Mouse (Mus musculus) lung, embryonic 14.5 days (tissue): ENCODE results near the gene Treml4. TPM values are rescaled to one million over a fixed set of nuclear protein-coding genes. Genes with fewer than 3 reads are reported as not detected.

Source experiments
- ATAC-seq: fragments of 200-750 bp; cut with Nextera tagmentation; 2 replicates; pipeline ENCODE4 v1.8.0; 2017; ENCODE audit warnings: mild to moderate bottlenecking, moderate TSS enrichment, moderate library complexity; ENCODE audit not compliant: insufficient read depth
- DNase-seq: peaks from one replicate; pipeline ENCODE4 v3.0.0-alpha.2; 2015
- H3K27ac ChIP-seq: fragments of 300-500 bp; sonication (generic); 2 replicates; pipeline ENCODE4 v1.5.1; 2014; ENCODE audit warnings: low read depth, mild to moderate bottlenecking, moderate library complexity
- H3K27me3 ChIP-seq: fragments of 300-500 bp; sonication (generic); 2 replicates; pipeline ENCODE4 v1.6.1; 2014; ENCODE audit warnings: low read length, control low read depth; ENCODE audit not compliant: insufficient read depth
- H3K36me3 ChIP-seq: fragments of 300-500 bp; sonication (generic); 2 replicates; pipeline ENCODE4 v1.6.1; 2014; ENCODE audit warnings: control low read depth; ENCODE audit not compliant: insufficient read depth
- H3K4me1 ChIP-seq: fragments of 300-500 bp; sonication (generic); 2 replicates; pipeline ENCODE4 v1.6.1; 2014; ENCODE audit warnings: antibody characterized with exemption, control low read depth; ENCODE audit not compliant: insufficient read depth
- H3K4me2 ChIP-seq: fragments of 300-500 bp; sonication (generic); 2 replicates; pipeline ENCODE4 v1.6.1; 2014; ENCODE audit warnings: mild to moderate bottlenecking
- H3K4me3 ChIP-seq: fragments of 300-500 bp; sonication (generic); 2 replicates; pipeline ENCODE4 v1.5.1; 2014; ENCODE audit warnings: low read depth, low read length
- H3K9ac ChIP-seq: fragments of 300-500 bp; sonication (generic); 2 replicates; pipeline ENCODE4 v1.6.1; 2014
- H3K9me3 ChIP-seq: fragments of 300-500 bp; sonication (generic); 2 replicates; pipeline ENCODE4 v1.6.1; 2016; ENCODE audit warnings: low read depth, low read length, control low read depth
- CTCF ChIP-seq: IDR thresholded peaks from 2 replicates; pipeline ENCODE4 v1.5.1; 2016; ENCODE audit warnings: antibody characterized with exemption, low read depth
- WGBS: fragments of 180-500 bp; shearing (Covaris S2); extraction: QIAGEN DNeasy Blood & Tissue Kit; methylation state at CpG from one replicate; pipeline ENCODE4 v1.1.7; 2014; 5-methylcytosine and 5-hydroxymethylcytosine counted together
- polyA plus RNA-seq: library from polyadenylated mRNA; unstranded; fragments of >200 nt; fragmentation: Nextera tagmentation; extraction: Ambion mirVana; gene quantifications from 2 replicates; pipeline ENCODE4 v1.2.1, GENCODE M21; 2014

Gene Treml4
- polyA plus RNA-seq, result 0.13 TPM in 1 of 2 replicates, not detected in the other

DNA sequence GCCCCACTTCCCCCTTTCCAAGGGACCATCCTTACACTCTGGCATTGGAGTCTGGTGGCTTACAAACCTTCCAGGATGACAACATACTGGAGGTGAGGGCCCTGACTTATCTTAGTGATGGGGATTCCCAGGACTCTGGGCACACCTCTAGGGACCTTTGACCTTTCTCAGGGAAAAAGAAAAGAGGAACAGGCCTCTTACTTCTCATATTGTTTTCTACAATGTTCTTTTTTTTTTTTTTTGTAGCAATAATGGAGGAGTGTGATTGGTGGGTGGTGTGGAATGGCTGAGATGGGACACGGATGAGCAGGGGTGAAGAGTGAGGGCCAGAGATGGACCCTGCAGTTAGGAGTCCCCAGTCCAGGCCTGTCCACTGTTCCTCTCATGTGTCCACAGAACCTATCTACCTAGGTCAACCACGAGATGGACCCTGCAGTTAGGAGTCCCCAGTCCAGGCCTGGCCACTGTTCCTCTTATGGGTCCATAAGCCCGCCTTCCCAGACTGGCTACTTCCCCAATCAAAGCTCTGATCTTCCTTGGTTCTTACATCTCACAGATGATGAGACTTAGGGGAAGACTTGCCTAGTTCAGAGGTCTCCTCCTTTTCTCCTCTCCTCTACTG, at the start of gene Treml4:
Gene Treml4, plus strand, starts transcription at position 555 of the 622 bp plus-strand sequence.
- H3K9me3 ChIP-seq, result no peaks in the 10 kb centered on the region
- H3K4me1 ChIP-seq, result no peaks in the 10 kb centered on the region
- H3K4me2 ChIP-seq, result no peak within 1 kb of the TSS
- TF ChIP-seq CTCF, result no peak
- ATAC-seq (no peak), DNase-seq (no peak)
- no peak within 1 kb of the TSS for H3K9ac ChIP-seq
- WGBS, result 86% methylated on average over 3 of the region's 3 CpGs
- no peak within 1 kb of the TSS for H3K27ac ChIP-seq
- H3K4me3 ChIP-seq, result no peak within 1 kb of the TSS
- no peaks in the 10 kb centered on the region for H3K27me3 ChIP-seq
- no peaks in the 10 kb centered on the region for H3K36me3 ChIP-seq

GRCm38 (mm10) chr17:48215429-48215828, 48.7 kb upstream of the Treml4 start:
- no peak overlapping the region for H3K9ac ChIP-seq
- DNase-seq, result no peak
- no peak overlapping the region for H3K4me3 ChIP-seq
- H3K4me1 ChIP-seq, result no peaks in the 10 kb centered on the region
- no peaks in the 10 kb centered on the region for H3K9me3 ChIP-seq
- no peak for TF ChIP-seq CTCF
- no peak overlapping the region for H3K4me2 ChIP-seq
- H3K27me3 ChIP-seq, result no peaks in the 10 kb centered on the region
- H3K27ac ChIP-seq, result no peak overlapping the region
- ATAC-seq, result no peak
- no peaks in the 10 kb centered on the region for H3K36me3 ChIP-seq
- 74% methylated on average over 1 of the region's 1 CpGs for WGBS

DNA sequence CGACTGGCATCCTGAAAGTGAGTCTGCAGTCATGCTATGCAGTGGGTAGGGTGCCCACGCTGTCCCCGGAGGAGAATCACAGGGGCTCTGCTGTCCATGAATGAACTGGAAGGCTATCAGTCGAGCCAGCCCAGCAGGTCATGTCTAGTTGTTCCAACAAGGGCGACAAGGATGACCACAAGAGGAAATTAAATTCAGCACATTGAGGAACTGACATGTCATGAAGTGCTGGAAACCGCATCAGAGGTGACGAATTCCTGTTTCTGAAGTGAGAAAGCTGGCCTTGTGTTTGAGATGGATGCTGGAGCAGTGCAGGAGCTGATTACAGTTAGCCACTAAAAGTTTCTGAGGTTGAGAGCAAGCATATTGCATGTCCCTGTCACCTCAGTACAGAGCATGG, 33.4 kb upstream of the Treml4 start:
- Histone ChIP-seq H3K27me3 (no peaks in the 10 kb centered on the region), H3K9ac (no peak overlapping the region), H3K9me3 (no peaks in the 10 kb centered on the region), H3K27ac (no peak overlapping the region), H3K36me3 (no peaks in the 10 kb centered on the region), H3K4me1 (no peaks in the 10 kb centered on the region), H3K4me2 (no peak overlapping the region), H3K4me3 (no peak overlapping the region)
- no peak for ATAC-seq
- TF ChIP-seq CTCF, result no peak
- WGBS, result 73% methylated on average over 7 of the region's 7 CpGs
- no peak for DNase-seq

DNA sequence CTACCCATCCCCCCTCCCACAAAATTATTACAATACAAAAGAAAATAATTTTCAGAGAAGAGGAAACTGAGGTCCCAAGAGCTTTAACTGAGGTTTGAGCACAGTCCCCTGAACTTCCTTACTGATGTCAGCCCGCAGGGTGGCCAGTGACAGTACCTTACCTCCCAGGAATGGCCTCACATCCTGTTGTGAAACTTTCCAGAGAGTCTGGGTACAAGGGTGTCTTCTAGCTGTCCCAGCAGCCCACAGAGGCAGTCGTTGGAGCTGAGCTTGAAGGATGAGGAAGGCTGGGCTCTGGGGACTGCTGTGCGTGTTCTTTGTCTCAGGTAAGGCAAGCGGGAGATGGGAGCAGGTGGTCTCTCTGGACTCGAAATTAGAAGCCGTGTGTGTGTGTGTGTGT, 31.6 kb upstream of the Treml4 start, which contains the start of gene Trem1:
Gene Trem1, plus strand, starts transcription at position 251 of the 400 bp plus-strand sequence.
- H3K36me3 ChIP-seq, result no peaks in the 10 kb centered on the region
- H3K4me1 ChIP-seq, result no peaks in the 10 kb centered on the region
- no peak within 1 kb of the TSS for H3K4me2 ChIP-seq
- H3K27ac ChIP-seq, result no peak within 1 kb of the TSS
- no peaks in the 10 kb centered on the region for H3K9me3 ChIP-seq
- no peaks in the 10 kb centered on the region for H3K27me3 ChIP-seq
- WGBS, result 72% methylated on average over 6 of the region's 6 CpGs
- ATAC-seq, result no peak
- H3K4me3 ChIP-seq, result no peak within 1 kb of the TSS
- no peak for TF ChIP-seq CTCF
- DNase-seq, result no peak
- no peak within 1 kb of the TSS for H3K9ac ChIP-seq

DNA sequence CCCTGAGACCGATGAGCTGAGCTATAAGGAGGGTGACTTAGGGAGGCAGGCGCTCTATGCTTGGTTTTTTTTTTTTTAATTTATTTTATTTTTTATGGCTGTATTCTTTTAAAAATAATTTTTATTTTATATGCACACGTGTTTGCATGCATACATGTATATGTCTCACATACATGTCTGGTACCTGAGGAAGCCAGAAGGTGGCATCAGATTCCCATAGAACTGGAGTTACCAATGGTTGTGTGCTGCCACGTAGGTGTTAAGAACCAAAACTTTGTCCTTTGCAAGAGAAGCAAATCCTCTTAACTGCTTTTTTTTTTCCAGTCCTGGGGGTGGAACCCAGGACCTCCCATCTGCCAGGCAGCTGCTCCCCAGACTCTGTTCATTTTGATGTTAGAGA, 30.3 kb upstream of the Treml4 start:
- H3K4me1 ChIP-seq, result no peaks in the 10 kb centered on the region
- H3K4me2 ChIP-seq, result no peak overlapping the region
- H3K27ac ChIP-seq, result no peak overlapping the region
- DNase-seq (no peak), ATAC-seq (no peak)
- no peak overlapping the region for H3K4me3 ChIP-seq
- no peaks in the 10 kb centered on the region for H3K27me3 ChIP-seq
- H3K9me3 ChIP-seq, result no peaks in the 10 kb centered on the region
- WGBS, result 88% methylated on average over 4 of the region's 4 CpGs
- H3K9ac ChIP-seq, result no peak overlapping the region
- H3K36me3 ChIP-seq, result no peaks in the 10 kb centered on the region
- no peak for TF ChIP-seq CTCF

DNA sequence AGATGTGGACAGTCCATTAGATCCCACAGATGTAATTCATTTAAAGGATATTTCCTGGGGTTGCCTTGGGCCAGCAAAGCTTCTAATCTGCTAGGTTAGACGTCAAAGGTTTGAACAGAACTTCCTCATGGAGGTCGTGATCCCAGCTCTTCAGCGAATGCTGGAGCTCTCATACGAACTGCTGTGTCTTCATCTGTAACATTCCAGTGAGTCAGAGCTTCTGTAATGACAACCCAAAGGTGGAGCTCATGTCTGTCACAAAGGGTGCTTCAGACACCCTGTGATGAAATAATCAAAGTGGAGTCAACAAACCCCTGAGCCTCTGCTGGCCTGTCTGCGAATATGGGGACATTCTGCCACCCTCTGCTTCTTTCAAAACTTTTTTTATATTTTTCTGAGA, 29.5 kb upstream of the Treml4 start:
- DNase-seq, result no peak
- Histone ChIP-seq H3K27me3 (no peaks in the 10 kb centered on the region), H3K36me3 (no peaks in the 10 kb centered on the region), H3K27ac (no peak overlapping the region), H3K4me2 (no peak overlapping the region), H3K9me3 (no peaks in the 10 kb centered on the region), H3K4me1 (no peaks in the 10 kb centered on the region), H3K4me3 (no peak overlapping the region), H3K9ac (no peak overlapping the region)
- no peak for ATAC-seq
- 67% methylated on average over 5 of the region's 5 CpGs for WGBS
- TF ChIP-seq CTCF, result no peak

- no peak overlapping the region for H3K4me3 ChIP-seq
- DNase-seq (no peak), ATAC-seq (no peak)
- no peaks in the 10 kb centered on the region for H3K4me1 ChIP-seq
- H3K27ac ChIP-seq, result no peak overlapping the region
- H3K9me3 ChIP-seq, result no peaks in the 10 kb centered on the region
- WGBS, result 29% methylated on average over 4 of the region's 4 CpGs
- H3K27me3 ChIP-seq, result no peaks in the 10 kb centered on the region
- no peak for TF ChIP-seq CTCF
- no peaks in the 10 kb centered on the region for H3K36me3 ChIP-seq
- H3K9ac ChIP-seq, result no peak overlapping the region
- no peak overlapping the region for H3K4me2 ChIP-seq
Observed at GRCm38 (mm10) chr17:48235773-48236370, 28.2 kb upstream of the Treml4 start.
